Mouse (Mus musculus): ENCODE results near the gene Olfr434. TPM values are rescaled to one million over a fixed set of nuclear protein-coding genes. Genes with fewer than 3 reads are reported as not detected.

Gene Olfr434
- total RNA-seq, 2 experiments from 2014 or later: not detected

Other genes with a start within 250 kb of the Olfr434 start
- gene Olfr441, start 106.7 kb upstream of the Olfr434 start, total RNA-seq (2021): not detected
- not detected for gene Olfr237-ps1, start 66.5 kb upstream of the Olfr434 start, total RNA-seq (2021)
- gene Olfr437, start 49.7 kb upstream of the Olfr434 start, total RNA-seq (2021): not detected
- not detected for gene Olfr13, start 40.9 kb upstream of the Olfr434 start, total RNA-seq (2021)
- not detected for gene Olfr435, start 15.9 kb upstream of the Olfr434 start, total RNA-seq (2021)
- gene Olfr47, start 18.5 kb downstream of the Olfr434 start, total RNA-seq (2021): not detected
- gene Arhgef5, start 52.6 kb downstream of the Olfr434 start, total RNA-seq (2021): 1 to 10 TPM; 1.3 to 1.9 TPM
- gene Nobox, start 96.5 kb downstream of the Olfr434 start, total RNA-seq (2021): not detected